Mouse (Mus musculus) cerebellum, adult 9-11 months (tissue): ENCODE data around the gene Ccdc188.

Experiments
- DNase-seq: peaks from one replicate; pipeline ENCODE4 v3.0.0; 2022

The Ccdc188 gene

DNA sequence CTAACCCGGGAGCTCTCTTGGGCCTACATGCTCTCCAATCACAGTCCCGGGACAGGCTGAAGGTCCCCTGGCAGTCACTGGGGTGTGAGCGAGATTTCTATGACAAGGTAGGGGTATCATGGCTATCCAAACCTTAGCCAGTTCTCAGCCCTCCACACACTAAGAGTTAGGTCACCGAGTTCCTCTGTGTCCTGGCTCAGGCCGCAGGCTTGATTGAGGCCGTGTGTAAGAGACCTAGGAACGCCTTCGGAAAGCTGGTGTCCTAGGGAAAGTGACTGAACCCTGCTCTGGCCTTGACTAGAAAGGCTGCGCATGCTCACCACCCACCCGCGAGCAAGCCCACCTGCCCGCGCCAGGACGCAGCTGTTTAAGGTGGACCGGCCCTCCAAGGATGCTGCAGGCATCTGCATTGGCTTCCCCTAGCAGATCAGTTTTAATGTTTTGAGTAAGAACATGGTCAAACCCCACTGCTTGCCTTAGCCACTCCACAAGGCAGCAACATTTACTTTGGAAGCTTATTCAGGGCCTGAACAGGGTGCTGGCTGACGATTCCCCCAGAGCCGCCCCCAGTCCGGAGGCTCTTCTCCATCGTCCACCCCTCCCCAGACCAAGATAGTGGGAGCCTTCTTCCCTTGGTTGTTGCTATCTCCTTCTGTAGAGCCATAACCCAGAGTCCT, 17.8 kb downstream of the Ccdc188 start:
- DNase-seq, result peak; percentile 80

GRCm38 (mm10) chr16:18236676-18237501, 19.2 kb downstream of the Ccdc188 start:
- DNase-seq, result no peak

- no peak for DNase-seq
These were observed 23.9 kb downstream of the Ccdc188 start for GRCm38 (mm10) chr16:18241581-18241980.

GRCm38 (mm10) chr16:18247521-18248399, 30.1 kb downstream of the Ccdc188 start:
- DNase-seq, result no peak

DNA sequence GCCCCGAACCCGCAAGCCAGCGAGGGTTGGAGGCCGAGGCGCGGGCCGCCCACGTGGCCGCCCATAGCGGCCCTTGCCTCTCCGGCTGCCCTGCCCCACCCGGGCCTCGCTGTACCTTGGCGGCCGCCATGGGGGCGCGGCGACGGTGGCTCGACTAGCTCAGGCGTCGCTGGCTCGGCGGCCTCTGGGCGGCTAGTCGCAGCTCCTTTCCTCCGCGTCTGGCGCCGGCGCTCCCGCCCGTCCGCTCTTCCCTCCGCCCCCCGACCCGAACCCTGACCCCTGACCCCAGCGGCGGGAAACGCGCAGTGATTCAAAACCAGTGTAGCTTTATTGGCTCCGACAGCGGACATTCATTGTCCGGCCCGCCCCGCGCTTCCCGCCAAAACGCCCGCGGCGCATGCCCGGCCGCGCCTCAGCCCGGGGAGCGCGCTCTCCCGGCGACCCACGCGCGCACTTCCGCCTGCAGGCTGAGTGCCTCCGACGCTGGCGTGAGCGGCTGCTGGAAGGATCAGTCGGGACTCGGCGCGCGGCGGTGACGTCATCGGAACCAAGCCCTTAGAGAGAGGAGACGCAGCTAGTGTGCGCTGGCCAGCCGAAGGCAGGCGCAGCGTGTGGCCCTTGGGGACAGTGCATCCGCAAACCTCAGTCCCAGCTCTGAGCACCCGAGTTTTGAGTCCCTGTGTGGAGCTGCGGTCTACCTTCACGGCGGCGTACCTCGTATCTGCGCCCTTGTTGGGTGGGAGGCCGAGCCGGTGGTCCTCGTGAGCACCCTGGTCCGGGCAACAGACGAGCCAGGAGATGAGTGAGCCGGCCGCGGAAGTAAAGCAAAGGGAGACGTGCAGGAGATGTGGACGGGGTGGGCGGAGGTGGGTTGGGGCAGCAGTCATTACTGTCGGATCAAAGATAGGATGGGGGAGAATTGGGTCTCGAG, 31.0 kb downstream of the Ccdc188 start, which contains the start of the genes Trmt2a and Ranbp1:
Gene Trmt2a (plus strand): TSS at position 247 of the 931 bp plus-strand sequence.
Gene Ranbp1 (minus strand): TSS at position 300 of the 931 bp plus-strand sequence.
- DNase-seq, result peak; percentile 99

DNA sequence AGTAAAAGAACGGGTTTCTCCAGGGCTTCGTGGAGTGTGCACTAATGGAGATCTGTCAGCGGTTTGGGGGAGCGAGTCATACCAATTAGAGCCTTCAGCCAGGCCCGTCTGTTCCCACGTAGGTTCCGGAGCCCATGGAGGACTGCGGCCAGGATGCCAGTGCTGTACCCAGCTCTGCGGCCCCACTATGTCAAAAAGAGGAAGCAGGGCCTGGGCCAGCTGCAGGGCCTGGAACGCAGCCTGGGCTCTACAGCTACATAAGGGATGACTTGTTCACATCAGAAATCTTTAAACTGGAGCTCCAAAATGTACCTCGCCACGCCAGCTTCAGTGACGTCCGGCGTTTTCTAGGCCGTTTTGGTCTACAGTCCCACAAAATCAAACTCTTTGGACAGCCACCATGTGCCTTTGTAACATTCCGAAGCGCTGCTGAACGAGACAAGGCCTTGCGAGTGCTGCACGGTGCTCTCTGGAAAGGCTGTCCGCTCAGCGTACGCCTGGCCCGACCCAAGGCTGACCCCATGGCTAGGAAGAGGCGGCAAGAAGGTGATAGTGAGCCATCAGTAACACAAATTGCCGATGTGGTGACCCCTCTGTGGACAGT, 31.8 kb downstream of the Ccdc188 start:
- DNase-seq, result peak; percentile 74

DNA sequence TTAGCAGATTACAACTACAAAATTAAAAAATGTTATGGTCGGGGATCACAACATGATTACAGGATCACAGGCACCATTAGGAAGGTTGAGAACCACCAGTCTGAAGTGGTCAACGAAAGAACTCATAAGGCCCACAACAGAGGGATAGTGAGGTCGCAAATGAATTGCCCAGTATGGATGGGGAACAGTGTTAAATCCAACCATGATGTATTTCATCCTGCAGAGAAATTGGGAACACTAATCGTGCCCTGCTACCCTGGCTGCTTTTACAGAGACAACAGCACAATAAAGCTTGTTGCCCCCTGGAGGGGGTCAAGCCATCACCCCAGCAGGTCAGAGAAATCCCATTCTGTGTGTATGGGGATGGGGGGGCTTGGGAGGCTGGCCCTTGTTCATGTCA, 32.6 kb downstream of the Ccdc188 start:
- no peak for DNase-seq

DNA sequence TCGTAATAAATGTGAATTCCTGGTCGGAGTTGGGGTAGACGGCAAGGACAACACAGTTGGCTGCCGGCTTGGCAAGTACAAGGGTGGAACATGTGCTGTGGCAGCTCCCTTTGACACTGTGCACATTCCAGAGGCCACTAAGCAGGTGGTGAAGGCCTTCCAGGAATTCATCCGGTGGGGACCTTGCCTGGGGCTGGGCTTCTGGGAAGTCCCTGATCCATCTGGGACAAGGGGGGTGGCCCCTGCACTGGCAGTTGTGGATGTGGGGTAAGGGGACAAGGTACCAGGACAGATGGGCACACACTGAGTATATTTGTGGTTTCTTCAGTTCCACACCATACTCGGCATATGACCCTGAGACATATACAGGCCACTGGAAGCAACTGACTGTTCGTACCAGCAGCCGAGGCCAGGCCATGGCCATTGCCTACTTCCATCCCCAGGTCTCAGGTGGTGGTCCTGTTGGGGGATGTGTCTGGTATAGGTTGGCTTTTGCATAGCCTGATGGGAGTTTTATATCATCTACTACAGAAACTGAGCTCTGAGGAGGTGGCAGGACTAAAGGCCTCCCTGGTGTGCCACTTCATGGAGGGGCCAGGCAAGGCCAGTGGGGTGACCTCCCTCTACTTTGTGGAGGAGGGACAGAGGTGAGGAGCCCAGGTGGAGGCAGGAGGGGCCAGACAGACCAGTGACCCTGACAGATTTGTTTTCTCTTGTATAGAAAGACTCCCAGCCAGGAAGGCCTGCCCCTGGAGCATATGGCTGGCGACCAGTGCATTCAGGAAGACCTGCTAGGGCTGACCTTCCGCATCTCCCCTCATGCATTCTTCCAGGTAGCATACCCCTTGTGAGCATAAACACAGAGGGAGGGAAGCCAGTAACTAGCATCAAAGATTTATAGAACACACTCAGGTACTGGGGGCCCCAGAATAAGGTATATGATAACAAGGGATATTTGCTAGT, 33.4 kb downstream of the Ccdc188 start:
- DNase-seq, result no peak

DNA sequence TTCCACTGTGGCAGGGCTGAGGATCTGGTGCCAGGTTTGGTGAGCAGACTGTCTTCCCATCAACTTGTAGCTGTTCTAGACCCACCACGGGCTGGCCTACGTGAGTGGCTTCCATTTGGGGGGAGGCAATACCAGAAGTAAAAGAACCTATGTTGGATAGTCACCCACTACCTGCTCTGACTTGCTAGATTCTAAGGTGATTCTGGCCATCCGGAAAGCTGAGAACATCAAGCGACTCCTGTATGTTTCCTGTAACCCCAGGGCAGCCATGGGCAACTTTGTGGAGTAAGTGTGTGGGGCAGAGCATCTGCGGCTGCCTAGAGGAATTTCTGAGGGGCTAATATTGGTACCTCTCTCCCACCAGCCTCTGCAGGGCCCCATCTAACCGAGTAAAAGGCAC, 35.1 kb downstream of the Ccdc188 start:
- DNase-seq, result no peak

- no peak for DNase-seq
These were observed 36.2 kb downstream of the Ccdc188 start for GRCm38 (mm10) chr16:18253866-18254265.

- no peak for DNase-seq
These were observed 40.5 kb downstream of the Ccdc188 start, which contains the start of gene Gm49776 for GRCm38 (mm10) chr16:18258221-18258620. Gene Gm49776 (minus strand): TSS chr16:18258321.

DNA sequence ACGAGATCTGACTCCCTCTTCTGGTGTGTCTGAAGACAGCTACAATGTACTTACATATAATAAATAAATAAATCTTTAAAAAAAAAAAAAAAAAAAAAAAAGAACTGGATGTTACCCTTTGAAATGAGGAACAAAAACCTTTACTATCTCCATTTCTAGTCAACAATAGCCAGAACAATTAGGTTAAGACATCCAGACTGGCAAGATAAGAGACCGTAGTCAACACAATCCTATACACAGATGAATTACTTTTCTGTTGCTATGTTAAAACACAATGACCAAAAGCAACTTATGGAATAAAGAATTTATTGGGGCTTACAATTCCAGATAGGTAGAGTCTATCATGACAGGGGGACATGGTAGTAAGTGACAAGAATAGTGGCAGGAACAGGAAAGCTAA, 47.3 kb downstream of the Ccdc188 start:
- no peak for DNase-seq

GRCm38 (mm10) chr16:18268182-18268581, 50.5 kb downstream of the Ccdc188 start:
- no peak for DNase-seq
